Mouse (Mus musculus) bone marrow macrophage, adult 2 months (primary cell): ENCODE results near the gene Hk3.

ENCODE experiments used
- CTCF ChIP-seq: IDR thresholded peaks from 2 replicates; pipeline ENCODE4 v1.5.1; 2012; ENCODE audit warnings: low read depth, mild to moderate bottlenecking, low read length, moderate library complexity
- POLR2A ChIP-seq: IDR thresholded peaks from 2 replicates; pipeline ENCODE4 v1.6.1; 2012; ENCODE audit warnings: mild to moderate bottlenecking, low read depth, low read length, borderline replicate concordance

- TF ChIP-seq CTCF: no peak
- TF ChIP-seq POLR2A: no peak
These were observed 3.9 kb downstream of the Hk3 start for GRCm38 (mm10) chr13:55017154-55017897.
